Mouse (Mus musculus) kidney, adult 11 months (tissue): Measurements from ENCODE around the gene Prrxl1.

ENCODE experiments used
- DNase-seq: peaks from one replicate; pipeline ENCODE4 v3.0.0; 2022

The Prrxl1 gene

DNA sequence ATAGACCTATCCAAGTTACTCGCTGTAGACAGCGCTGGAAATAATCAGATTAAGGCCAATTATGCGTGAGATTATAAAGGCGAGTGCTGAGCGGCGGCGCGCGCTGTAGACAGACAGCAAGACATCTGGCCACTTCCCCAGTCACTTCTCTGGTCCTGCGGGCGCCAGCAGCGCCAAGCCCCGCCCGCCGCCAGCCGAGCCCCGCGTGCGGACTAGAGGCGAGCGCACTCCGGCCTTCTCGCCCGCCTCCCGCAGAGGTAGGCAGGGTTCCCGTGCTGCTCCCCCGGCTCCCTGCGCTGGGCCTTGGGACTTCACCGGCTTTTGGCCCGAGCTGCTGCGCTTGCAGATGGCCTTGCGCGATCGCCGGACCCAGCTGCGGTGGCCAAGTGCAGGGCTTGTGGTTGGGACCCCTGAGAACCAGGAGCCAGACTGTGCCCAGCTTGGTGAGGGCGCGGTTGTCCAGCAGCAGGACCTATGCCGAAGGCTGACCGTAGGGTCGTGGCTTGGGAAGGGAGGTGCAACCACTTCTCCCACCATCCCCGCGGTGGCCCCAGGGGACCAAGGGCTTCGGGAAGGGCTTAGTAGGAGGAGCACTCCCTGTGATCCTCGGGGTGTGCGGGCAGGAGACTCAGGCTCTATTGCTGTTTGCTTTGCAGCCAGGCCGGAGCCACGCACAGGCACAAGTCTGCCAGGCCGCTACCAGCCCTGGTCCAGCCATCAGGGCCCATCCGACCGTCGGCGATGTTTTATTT is at the start of gene Prrxl1:
Gene Prrxl1, plus strand, starts transcription at position 118 of the 752 bp plus-strand sequence.
- DNase-seq: no peak

DNA sequence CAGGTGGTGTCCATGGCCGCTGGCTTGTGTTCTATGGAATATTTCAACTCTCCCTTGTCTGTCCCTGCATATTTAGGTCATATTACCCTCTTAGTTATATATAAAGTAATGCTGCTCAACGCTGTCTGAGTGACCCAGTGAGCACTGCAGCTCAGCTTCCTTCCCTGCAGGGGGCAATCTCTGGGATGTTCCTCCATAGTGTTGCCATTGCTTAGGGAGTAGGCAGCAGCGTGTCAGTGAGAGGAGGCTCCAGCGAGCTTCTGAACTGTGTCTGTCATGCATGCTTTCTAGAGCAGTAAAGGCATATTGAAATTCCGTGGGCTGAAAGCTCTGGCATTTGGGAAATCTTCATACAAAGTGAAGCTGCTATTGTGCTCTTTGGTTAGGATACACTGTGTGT is 47.4 kb upstream of the Prrxl1 start:
- DNase-seq: no peak

DNA sequence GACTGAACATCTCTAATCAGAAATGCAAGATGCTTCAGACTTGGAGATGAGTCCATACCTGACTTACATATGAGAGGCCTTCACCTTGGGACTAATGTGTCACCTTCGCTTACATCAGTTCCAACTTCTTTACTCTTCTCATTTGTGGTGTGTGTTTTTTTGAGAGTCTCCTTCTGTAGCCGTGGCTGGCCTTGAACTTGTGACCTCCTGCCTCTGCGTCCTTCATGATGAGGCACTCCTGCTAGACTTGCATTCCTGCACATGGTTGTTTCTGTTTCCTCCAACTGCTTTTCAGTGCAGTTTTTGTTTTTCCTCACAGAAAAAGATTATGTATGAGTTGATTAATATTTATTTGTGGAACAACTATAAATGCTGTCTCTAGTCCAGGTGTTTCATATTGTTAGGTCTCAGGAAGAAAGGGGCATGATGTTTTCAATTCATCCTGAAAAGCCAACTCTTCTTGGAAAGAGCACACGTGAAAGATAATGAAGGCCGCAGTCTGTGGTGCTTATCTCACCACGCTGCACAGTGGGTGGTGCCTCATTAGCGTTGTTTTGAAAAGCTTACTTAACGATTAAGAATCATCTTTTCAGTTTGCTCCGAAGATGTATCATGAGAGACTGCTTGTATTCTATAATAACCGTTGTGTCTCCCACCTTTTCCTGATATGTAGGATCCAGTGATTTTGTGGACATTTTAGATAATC is 45.9 kb upstream of the Prrxl1 start:
- no peak for DNase-seq

- DNase-seq: no peak
Observed at GRCm38 (mm10) chr14:32554860-32555526, 44.2 kb upstream of the Prrxl1 start.

DNA sequence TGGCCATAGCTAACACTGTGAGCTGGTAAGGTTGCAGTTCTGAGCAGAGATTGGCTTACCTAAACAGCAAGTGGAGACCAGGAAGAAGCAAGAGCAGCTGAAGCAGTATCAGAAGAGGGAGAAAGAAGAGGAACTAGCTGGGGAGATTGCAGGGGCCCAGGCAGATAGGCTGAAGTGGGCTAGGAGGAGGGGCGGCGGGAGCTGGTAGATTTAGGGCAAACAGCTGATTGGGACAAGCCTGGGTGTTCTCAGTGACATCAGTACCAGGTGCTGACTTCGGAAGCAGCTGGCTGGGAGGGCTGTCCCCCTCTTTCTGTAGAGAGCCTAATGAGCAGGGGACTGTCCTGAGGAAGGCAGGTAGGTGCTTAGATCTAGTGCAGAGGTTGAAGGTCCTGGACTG is 37.8 kb upstream of the Prrxl1 start:
- no peak for DNase-seq

DNA sequence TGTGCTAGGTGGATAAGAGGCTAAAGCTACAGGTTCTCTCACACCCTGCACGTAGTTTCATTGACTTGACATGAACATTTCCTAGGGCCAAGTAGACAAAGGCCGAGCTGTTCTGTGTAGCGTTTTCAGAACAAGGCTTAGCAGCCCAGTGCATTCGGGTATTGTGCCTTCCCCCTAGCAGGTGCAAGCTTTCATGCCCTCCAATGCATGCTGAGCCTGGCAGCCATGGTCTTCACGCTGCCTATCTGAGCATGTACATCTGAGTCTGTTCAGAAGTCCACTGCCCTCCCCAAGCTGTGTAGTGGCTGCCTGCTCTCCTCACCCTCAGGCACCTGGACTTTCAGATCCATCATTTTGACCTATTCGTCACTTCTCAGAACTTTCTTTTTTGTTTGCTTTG is 35.5 kb upstream of the Prrxl1 start:
- DNase-seq: no peak

GRCm38 (mm10) chr14:32572519-32572918 is 26.7 kb upstream of the Prrxl1 start:
- DNase-seq: no peak

DNA sequence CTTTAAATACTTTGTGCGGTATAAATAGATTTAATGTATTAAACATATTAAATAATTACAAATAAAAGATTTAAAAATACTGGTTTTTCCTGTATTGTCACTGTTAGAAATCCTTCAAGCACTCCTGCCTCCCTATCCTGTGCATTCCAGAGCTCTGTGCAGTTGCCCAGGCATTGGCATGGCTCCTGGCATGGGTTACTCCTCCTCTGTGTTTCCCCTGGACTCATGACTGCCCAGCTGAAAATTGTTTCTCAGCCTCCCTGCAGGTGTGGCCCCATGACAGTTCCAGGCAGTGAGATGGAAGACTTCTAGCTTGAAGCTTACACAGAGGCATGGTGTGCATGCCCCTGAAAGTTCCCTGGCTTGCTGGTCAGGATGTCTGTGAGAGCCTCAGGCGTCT is 20.8 kb upstream of the Prrxl1 start:
- no peak for DNase-seq

DNA sequence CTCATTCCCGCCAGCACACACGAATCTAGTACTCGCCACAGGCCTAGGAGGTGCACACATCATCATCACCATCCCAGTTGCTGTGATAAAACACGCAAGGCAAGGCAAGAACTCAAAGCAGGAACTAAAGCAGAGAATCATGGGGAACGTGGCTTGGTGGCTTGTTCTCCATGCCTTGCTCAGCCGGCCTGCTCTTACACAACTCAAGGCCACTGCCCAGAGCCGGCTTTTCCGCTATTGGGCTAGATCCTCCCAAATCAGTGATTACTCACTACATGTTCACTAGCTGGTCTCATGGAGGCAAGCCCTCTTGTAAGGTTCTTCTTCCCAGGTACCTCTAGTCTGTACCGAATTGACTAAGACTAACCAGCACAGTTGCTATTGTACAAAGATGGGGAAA is 15.5 kb upstream of the Prrxl1 start:
- DNase-seq: no peak

GRCm38 (mm10) chr14:32587013-32587784 is 12.0 kb upstream of the Prrxl1 start:
- DNase-seq: peak; percentile 37

- DNase-seq: no peak
Observed at GRCm38 (mm10) chr14:32590377-32590776, 8.8 kb upstream of the Prrxl1 start.

- no peak for DNase-seq
Observed at GRCm38 (mm10) chr14:32597232-32598231, 1.7 kb upstream of the Prrxl1 start.

GRCm38 (mm10) chr14:32598437-32599219 is 579 bp upstream of the Prrxl1 start:
- DNase-seq: no peak

DNA sequence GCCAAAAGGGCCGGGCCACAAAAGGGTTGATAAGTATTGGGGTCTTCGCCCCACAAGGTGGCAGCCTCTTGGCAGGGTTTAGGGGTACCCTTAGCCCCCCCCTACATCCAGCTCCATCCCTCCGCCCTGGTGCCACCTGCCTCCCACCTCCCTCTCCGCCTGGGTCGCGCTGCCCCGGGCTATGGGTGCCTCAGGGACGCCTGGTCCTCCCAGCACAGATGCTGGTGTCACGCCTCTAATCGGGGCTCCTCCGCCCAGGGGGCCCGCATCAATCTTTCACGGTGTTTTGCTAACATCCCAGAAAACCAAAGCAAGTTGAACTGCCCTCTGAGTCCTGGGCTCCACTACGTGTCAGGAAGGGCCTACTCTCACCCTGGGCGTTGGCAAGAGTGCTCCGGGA is 903 bp downstream of the Prrxl1 start:
- DNase-seq: no peak

DNA sequence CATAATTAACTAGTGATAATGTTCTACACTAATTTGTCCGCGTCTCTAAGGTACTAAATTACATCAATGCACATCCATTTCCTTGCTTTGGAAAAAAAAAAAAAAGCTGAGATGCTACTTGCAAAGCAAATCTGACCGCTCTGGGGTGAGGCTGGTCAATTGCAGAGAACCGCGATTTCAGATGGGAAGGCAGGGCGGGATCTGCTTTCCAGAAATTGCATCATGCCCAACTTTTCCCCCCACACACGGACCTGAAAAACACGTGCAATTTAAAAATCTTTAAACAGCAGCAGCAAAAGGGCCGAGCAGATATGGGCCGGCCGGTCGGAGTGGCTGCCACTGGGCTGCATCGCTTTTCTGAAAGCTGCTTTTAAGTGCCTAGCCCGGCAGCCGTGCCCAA is 6.3 kb downstream of the Prrxl1 start:
- DNase-seq: no peak

DNA sequence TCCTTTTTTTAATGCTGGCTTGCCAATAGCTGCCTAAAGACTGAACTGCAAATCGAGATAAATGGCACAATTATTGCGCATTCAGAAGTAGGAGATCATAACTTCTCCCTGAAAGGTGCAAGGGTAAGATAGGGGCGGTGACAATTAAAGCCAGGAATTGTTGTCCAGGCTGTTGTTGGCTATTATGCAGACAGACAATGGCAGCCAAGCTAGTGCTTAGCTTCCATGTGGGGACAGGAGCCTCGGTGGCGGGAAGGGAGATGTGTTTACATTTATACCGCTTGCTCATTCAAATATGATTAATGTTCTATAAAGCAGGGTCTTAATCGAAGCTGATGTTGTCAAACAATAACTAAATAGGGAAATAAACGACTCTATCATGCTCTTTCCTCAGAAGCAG is 7.1 kb downstream of the Prrxl1 start:
- DNase-seq: no peak

- no peak for DNase-seq
Observed at GRCm38 (mm10) chr14:32609392-32609791, 10.2 kb downstream of the Prrxl1 start.

GRCm38 (mm10) chr14:32617253-32617652 is 18.0 kb downstream of the Prrxl1 start:
- DNase-seq: no peak

DNA sequence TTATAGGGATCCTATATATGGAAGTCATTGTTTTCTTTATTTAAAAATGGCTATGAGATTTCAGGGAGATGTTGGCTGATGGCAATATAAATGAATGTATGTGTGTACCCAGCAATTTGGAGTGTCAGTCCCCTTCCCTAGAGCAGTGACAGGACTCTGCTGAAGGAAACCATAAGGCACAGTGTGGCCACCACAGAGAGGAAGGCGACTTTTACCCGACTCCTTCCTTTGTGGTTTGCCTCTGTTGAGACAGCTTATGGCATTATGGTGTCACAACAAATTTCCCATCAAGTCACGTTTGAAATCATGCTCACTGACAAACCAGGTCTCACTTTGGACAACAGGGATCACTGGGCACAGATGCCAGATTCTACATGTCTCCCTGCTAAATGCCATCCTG is 25.0 kb downstream of the Prrxl1 start:
- no peak for DNase-seq

- no peak for DNase-seq
Observed at GRCm38 (mm10) chr14:32624811-32625210, 25.6 kb downstream of the Prrxl1 start.

DNA sequence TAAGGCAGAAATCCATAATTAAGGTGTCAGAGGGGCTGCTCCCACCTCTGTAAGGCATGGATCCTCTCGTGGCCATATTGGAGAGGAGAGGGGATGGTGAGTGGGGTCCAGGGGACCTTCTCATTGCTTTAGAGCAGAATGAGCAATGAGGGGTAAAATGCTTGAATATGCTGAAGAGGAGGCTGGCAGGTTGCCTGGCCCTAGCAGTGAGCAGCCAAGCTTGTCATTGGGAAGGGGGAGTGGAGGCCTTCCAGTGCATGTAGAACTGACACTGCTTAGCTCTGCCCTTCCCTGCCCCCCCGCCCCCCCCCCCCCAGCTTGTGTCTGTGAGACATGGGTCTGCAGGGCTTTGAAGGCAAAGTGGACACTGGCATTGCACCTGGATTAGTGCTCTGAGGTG is 28.1 kb downstream of the Prrxl1 start:
- no peak for DNase-seq
